Mouse (Mus musculus): Measurements from ENCODE around the gene Mogs. TPM values are rescaled to one million over a fixed set of nuclear protein-coding genes. Genes with fewer than 3 reads are reported as not detected.
A peak's percentile ranks its signal among the peaks of the same experiment; 100 is the strongest.

Mogs gene
- total RNA-seq, 2 experiments from 2014 or later, result 24.4 to 27.3 TPM

DNA sequence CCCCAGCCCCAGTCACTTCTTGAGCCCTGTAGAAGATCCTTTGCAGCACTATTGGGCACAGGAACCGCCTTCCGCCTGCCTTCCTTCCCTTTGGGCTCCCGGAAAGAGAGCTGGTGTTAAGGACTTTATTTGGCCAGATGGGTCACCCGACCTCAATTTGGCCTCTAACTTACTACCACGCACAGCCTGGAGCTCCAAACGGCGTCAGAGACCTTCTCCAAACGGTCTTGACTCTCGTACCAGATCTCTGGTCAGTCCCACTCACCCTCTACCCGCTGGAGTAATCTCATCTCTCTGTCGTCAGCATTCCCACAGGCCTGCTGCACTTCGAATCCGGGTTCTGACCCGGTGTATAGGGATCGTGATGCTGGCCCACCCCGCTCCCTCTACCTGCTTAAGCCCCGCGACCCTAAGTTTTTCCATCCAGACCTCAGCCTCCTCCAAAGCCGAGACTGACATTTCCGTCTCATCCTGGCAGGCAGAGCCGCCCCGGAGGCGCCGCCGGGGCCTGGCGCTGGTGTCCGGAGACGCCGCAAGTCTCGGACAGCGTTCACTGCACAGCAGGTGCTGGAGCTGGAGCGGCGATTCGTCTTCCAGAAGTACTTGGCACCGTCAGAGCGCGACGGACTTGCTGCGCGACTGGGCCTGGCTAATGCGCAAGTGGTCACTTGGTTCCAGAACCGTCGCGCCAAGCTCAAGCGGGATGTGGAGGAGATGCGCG, 27.9 kb upstream of the Mogs start:
- no peak for DNase-seq (ENCODE audit: low spot score in 2 of 2)
- intact Hi-C loops (cut with DNase I), result no loop called here

DNA sequence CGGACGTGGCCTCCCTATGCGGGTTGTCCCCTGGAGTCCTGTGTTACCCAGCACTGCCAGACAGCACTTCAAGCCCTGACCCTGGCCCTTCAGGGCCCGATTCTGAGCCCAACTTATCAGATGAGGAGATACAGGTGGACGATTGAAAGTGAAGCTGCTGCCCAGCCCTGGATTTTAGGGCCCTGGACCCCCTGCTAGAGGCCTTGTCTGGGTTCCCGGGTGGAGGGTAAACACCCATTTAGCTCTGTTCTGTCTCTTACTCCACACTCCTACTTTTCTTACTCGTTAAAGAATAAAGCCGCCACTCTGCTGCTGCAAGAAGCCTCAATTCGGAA, 27.4 kb upstream of the Mogs start:
- intact Hi-C loops (cut with DNase I), result no loop called here
- no peak for DNase-seq (ENCODE audit: low spot score in 2 of 2)

DNA sequence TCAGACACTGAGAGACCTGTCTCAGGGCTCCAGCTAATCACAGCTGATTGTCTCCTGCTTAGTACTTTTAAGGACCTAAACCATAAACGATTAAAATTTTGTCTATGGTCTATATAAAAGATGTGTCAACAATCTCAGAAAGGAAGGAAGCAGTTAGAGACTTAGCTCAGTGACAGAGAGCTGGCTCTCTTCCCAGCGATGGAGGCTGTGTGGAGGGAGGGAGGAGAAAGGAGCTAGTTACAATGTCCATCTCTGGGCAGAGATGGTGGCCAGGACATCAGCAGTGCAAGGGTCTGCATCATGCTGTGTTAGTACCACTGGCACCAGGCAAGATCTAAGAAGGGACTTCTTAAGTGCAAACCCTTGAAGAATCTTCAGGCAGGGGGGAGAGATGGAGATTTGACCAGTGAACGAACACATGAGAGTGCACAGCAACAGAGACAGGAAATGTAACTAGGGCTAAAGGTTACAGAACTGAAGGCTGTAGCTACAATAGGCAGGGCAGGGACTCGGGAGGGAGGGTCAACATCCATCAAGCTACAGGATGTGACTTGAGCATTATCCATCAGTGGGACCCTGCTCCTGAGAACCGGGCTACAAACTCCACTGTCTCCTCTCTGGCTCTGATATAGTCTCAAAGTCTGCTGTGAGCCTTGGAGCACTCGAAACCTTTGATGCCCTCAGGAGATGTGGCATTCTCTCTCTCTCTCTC, 22.7 kb upstream of the Mogs start:
- DNase-seq (ENCODE audit: low spot score in 2 of 2), result no peak
- intact Hi-C loops (cut with DNase I), result no loop called here

DNA sequence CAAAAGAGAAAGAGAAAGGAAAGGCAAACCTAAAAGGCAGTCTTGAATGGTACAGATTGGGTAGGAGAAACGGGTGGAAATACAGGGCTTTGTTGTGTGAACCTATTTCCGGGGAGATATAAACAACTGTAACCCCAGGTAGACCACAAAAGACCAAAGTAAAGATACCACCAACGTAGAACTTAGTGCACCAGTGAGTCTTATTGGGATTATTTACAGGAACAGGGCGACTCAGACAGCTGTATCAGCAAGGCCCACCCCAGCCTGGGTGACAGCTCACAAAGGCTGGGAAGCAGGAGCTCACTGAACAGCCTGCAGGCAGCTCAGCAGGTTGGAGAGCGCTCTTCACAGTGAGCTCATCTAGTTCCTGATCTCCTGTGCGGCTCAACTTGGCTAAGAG, 19.3 kb upstream of the Mogs start:
- intact Hi-C loops (cut with DNase I), result no loop called here
- DNase-seq (ENCODE audit: low spot score in 2 of 2), result no peak

DNA sequence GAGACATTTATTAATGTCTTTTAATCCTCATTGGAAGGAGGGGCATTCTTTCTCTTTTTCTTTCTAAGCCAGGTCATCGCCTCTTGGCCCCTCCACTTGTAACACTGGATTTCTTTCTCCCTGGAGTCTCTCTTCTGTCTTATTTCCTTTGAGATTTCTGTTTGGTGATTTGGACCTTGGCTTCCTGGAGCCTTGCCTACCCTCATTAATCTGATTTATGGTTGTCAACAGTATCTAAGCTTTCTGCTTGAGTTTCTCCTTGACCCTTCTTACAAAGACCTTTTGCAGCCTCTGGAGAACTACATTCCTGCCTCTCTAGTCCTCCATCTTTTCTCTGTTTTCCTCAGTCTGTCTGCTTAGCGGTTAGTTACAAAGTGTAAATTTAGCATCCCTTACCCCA, 16.9 kb upstream of the Mogs start:
- DNase-seq (ENCODE audit: low spot score in 2 of 2), result no peak
- intact Hi-C loops (cut with DNase I), result no loop called here

DNA sequence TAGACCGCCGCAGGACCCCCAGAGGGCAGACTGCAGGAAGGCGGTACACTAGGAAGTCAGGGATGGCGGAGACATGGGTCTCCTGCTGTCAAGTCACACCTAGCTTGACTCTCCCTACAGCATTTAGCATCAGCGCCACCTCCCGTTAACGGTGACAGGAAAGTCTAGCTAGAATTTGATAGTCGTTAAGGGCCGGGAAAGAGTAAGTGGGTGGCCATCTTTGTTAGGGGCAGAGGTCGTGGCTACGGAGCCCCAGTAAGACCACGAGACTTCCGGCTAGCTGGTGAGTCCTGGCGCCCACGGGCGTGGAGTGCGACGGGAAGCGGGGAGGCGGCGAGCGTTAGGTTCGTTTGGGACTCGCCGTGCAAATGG, 14.0 kb upstream of the Mogs start, which contains the start of the genes Ccdc142 and Gm42688:
TSS of gene Ccdc142 (plus strand) at position 286 of the 372 bp plus-strand sequence.
TSS of gene Gm42688 (plus strand) at position 302 of the 372 bp plus-strand sequence.
- peak; percentile 89 to 92 for DNase-seq (ENCODE audit: low spot score in 2 of 2)
- intact Hi-C loops (cut with DNase I), result loop anchor here (1.0 kb wide), 2 partner anchors 47 to 105 kb away; partner anchors contain the start of gene Aup1

DNA sequence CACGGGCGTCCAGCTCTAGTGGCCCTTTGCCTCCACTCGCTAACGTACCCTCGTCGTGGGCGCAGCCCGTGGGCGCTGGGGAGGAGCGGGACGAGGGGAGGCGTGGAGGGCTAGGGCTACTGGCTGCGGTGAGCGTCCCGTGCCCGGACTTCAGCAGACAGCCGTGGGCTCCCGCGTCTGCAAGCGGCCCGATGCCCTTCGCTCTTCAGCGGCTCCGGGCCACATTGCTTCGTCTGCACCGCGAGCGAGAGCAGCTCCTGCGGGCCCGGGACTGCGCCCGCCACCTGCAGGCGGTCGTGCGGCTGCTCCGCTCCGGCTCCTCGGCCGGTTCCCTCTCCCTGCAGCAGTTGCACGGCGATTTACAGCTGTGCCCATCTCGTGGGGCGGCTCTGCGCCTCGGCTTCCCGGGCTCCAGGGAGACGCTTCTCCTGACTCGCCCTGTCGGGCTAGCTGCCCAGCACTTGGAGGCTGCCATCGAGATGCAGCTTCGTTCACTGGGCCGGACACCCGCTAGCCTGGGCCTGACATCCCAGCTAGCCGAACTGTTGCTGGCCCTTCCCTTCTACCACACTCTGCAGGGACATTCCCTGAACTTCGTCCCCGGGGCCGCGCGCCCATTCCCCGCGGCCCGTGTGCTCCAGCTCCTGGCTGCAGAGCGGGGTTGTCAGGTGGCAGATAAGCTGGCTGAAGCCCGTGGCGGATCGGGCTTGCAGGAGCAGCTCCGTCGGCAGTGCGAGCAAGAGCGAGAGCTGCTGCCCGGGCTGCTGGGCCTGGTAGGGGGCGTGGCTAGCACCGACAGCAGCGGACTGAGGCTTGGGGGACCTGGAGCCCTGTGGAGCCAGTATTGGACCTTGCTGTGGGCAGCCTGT, 13.4 kb upstream of the Mogs start:
- intact Hi-C loops (cut with DNase I), result loop anchor here (1.0 kb wide), 2 partner anchors 48 to 106 kb away; partner anchors contain the start of gene Aup1
- DNase-seq (ENCODE audit: low spot score in 2 of 2), result peak; percentile 46 to 63

DNA sequence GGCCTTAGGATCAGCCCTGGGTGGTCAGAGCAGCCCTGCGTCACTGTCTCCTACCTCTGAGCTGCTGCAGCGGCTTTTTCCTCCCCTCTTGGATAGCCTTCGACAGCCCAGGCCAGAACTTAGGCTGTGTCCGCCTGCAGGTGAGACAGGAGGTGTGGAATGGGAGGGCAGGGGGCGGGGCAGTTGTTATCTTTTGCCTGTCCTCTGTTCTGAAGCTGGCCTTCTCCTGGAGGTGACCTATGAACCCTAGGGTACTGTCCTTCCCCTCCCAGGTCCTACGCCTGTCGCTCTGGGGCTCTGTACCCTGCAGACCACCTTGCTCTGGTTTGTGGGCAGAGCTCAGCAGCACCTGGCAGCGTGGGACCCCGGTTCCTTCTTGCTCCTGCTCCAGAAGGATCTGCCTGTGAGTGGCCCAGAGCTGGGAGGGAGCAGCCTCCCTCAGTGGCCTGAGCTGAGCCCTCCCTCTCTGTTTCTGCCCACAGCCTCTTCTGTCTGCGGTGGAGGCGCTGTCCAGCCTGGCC, 12.1 kb upstream of the Mogs start:
- no peak for DNase-seq (ENCODE audit: low spot score in 2 of 2)
- intact Hi-C loops (cut with DNase I), result no loop called here

DNA sequence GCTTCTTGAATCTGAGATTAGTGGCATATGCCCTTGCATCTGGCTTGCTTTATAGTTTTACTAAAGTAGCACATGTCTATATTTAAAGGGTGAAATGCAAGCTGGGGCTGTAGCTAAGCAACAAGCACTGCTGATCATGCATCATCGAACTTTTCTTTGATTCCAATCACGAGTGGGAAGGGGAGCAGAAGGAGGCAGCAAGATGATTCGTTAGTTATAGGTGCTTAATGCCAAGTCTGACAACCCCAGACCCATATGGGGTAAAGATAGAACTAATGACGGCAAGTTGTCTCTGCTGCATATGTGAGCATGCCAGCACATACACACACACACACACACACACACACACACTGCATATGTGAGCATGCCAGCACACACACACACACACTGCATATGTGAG, 11.1 kb upstream of the Mogs start:
- intact Hi-C loops (cut with DNase I), result no loop called here
- peak in 1 of 2 experiments; percentile 80 for DNase-seq (ENCODE audit: low spot score in 2 of 2)

DNA sequence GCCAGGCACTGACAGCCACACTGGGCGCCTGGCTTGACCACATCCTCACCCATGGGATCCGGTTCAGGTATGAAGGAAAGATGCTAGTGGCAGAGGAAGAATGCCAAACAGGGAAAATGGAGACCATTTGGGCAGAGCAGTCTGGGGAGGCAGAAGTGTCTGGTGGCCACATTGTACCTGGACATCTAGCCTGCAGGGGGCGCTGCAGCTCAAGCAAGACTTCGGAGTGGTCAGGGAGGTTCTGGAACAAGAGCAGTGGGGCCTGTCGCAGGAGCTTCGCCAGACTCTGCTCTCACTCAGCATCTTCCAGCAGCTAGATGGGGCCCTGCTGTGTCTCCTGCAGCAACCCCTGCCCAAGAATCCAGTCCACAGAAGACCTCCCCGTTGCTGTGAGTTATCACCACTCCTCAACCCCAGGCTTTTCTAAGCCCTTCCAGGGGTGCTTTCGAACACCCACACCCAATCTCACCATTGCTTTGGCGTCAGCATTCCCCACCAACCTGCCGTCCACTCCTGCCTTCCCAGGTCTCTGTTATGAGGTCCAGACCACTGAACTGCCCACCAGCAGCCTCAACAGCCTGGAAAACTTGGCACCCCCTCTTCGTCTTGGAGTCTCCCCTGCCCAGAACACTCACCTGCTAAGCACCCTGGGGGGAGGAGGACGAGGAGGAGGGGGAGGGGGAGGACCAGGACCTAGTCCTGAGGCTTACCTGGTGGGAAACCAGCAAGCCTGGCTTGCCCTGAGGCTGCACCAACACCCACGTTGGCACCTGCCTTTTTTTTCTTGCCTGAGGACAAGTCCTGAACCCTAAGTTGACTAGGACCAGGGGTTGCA, 7.5 kb upstream of the Mogs start:
- DNase-seq (ENCODE audit: low spot score in 2 of 2), result peak; percentile 74 to 84
- intact Hi-C loops (cut with DNase I), result no loop called here

DNA sequence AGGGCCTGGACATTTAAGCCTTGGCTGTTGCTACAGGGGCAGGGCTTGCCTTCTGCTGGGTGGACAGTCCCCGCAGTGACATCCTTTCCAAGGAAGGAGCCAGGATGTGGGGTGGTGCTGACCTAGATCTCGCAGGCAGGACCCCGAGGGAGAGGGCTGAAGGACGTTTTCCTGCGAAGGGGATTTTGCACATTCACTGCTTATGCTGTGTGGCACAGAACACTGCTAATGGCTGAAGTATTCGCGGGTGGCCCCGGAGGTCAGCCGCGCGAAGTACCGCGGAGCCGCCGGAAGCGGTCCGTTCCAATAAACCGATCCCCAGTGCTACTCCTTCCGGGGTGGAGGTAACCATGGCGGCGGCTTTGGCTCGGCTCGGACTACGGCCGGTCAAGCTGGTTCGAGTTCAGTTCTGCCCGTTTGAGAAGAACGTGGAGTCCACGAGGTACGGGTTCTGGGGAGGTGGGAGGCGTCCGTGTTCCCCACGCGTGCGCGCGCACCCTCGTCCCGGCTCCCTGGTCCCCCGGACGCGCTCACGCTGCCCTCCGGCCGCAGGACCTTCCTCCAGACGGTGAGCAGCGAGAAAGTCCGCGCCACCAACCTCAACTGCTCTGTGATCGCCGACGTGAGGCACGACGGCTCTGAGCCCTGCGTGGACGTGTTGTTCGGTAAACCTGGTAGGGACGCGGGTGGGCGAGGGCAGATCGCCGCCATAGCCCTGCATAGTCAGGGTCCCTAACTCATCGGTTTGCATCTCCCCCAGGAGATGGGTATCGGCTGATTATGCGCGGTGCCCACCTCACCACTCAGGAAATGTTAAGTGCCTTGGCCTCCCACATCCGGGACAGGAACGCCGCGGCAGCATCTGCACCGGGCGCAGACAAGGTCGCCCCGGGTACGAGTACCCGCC, 6.3 kb upstream of the Mogs start, which contains the start of gene Mrpl53:
TSS of gene Mrpl53 (plus strand) at position 279 of the 907 bp plus-strand sequence.
- peak; percentile 75 to 79 for DNase-seq (ENCODE audit: low spot score in 2 of 2)
- intact Hi-C loops (cut with DNase I), result no loop called here

DNA sequence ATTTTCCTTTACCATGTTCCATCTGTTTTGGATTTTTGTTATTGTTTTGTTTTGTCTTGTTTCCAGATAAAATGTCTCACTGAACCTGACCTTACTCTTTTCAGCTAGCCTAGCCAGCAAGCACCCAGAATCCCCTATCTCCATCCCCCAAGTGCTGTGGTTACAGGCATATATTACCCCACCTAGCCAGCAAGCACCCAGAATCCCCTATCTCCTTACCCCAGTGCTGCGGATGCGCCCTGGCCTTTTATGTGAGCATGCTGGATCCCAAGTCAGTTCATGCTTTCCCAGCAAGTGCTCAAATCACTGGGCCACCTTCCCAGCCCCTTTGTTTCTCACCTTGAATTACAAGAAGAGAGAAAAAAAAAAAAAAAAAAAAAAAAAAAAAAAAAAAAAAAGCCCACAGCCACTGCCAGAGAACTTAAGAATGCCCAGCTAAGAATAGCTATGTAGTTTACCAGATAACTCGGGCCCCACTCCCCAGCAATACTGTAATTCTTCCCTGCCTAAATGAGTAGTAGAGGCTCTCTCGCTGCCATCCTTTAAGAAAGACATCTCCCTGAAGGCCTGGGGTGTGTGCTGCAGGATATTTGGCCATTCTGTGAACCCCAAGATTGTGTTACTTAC, 3.7 kb upstream of the Mogs start:
- intact Hi-C loops (cut with DNase I), result no loop called here
- no peak for DNase-seq (ENCODE audit: low spot score in 2 of 2)

DNA sequence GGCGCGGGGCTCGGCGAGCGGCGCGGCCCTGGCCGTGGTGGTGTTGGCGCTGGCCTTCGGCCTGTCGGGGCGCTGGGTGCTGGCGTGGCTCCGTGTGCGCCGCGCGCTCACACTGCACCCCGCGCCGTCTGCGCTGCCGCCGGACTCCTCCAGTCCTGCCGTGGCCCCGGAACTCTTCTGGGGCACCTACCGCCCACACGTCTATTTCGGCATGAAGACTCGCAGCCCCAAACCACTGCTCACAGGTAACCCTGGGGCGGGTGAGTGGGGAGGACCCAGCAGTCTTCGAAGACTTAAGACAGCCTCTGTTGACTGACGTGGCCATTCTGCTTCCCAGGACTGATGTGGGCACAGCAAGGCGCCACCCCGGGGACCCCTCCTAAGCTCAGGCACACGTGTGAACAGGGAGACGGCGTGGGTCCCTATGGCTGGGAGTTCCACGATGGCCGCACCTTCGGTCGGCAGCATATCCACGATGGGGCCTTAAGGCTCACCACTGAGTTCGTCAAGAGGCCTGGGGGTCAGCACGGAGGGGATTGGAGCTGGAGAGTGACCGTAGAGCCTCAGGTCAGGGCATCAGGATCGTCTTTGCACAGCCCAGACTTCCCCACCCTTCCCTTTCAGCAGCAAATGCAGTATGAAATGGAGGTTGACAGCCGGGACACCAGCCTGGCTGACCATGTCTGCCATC, 531 bp downstream of the Mogs start:
- intact Hi-C loops (cut with DNase I), result loop anchor here (5.0 kb wide), 1 partner anchor 41 kb away; the partner anchor contains the start of genes 1700003E16Rik and Wdr54
- DNase-seq (ENCODE audit: low spot score in 2 of 2), result no peak

DNA sequence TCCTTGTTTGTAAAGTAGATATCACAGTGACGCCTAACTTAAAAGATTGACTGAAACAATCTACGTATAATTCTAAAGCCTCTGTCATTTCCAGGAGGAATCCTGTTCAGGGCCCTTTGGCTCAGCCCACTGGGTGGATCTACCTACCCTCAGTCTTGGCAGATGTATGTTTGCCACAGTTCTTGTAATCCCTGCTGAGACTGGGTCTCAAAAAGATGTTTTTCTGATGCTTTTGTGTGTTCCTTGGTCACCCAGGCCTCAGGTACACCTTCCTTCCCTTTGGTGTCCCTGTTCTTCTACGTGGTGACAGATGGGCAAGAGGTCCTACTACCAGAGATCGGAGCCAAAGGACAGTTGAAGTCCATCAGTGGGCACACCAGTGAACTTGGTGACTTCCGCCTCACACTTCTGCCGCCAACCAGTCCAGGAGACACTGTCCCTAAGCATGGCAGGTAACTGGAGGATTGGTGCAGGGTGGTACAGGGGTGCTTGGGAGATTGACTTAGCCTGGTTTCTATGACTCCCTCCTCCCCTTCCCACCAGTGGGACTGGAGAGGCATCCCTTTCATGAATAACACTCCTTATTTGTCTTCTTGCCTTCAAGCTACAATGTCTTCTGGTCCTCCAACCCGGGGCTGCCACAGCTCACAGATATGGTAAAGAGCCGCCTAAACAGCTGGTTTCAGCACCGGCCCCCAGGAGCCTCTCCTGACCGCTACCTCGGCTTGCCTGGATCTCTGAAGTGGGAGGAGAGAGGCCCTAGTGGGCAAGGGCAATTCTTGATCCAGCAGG, 1.3 kb downstream of the Mogs start:
- intact Hi-C loops (cut with DNase I), result loop anchor here (5.0 kb wide), 1 partner anchor 41 kb away; the partner anchor contains the start of genes 1700003E16Rik and Wdr54
- DNase-seq (ENCODE audit: low spot score in 2 of 2), result no peak

DNA sequence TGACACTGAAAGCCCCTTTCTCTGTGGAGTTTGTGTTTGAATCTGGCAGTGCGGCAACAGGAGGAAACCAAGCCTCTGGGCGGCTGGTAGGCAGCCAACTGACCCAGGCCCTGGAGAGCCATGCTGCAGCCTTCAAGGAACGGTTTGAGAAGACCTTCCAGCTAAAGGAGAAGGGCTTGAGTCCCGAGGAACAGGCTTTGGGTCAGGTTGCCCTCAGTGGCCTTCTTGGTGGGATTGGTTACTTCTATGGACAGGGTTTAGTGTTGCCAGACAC, 1.8 kb downstream of the Mogs start:
- DNase-seq (ENCODE audit: low spot score in 2 of 2), result no peak
- intact Hi-C loops (cut with DNase I), result loop anchor here (5.0 kb wide), 1 partner anchor 40 kb away; the partner anchor contains the start of genes 1700003E16Rik and Wdr54

DNA sequence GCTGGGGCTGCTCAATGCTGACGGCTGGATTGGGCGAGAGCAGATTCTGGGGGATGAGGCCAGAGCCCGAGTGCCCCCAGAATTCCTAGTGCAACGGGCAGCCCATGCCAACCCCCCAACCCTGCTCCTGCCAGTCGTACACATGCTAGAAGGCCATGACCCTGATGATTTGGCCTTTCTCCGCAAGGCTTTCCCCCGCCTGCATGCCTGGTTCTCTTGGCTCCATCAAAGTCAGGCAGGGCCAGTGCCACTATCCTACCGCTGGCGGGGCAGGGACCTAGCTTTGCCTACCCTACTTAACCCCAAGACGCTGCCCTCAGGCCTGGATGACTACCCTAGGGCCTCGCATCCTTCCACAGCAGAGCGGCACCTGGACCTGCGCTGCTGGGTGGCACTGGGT, 2.3 kb downstream of the Mogs start:
- intact Hi-C loops (cut with DNase I), result loop anchor here (5.0 kb wide), 1 partner anchor 40 kb away; the partner anchor contains the start of genes 1700003E16Rik and Wdr54
- no peak for DNase-seq (ENCODE audit: low spot score in 2 of 2)

All from left cerebral cortex, postnatal 14 days (tissue).